Mouse (Mus musculus) intestine, embryonic 14.5 days (tissue): ENCODE data around the gene Smpx. TPM values are rescaled to one million over a fixed set of nuclear protein-coding genes. Genes with fewer than 3 reads are reported as not detected.

Experiments used
- ATAC-seq: fragments of 200-750 bp; cut with Nextera tagmentation; replicated peaks from 2 replicates; pipeline ENCODE4 v1.8.0; 2017; ENCODE audit warnings: low read depth, moderate number of reproducible peaks, moderate TSS enrichment, moderate library complexity; ENCODE audit not compliant: low FRiP score, low TSS enrichment
- DNase-seq: peaks from one replicate; pipeline ENCODE4 v3.0.0-alpha.2; 2018; ENCODE audit warnings: low spot score
- H3K27ac ChIP-seq: fragments of 300-500 bp; sonication (generic); 2 replicates; pipeline ENCODE4 v1.5.1; 2014; ENCODE audit warnings: low read depth, mild to moderate bottlenecking, control low read depth
- H3K27me3 ChIP-seq: fragments of 300-500 bp; sonication (generic); replicated peaks from 2 replicates; pipeline ENCODE4 v1.6.1; 2014; ENCODE audit warnings: low read length, control low read depth; ENCODE audit not compliant: control insufficient read depth, insufficient read depth
- H3K36me3 ChIP-seq: fragments of 300-500 bp; sonication (generic); 2 replicates; pipeline ENCODE4 v1.6.1; 2014; ENCODE audit warnings: low read length, control low read depth; ENCODE audit not compliant: control insufficient read depth, insufficient read depth
- H3K4me1 ChIP-seq: fragments of 300-500 bp; sonication (generic); replicated peaks from 2 replicates; pipeline ENCODE4 v1.6.1; 2014; ENCODE audit warnings: low read length, control low read depth, mixed read lengths; ENCODE audit not compliant: control insufficient read depth, insufficient read depth
- H3K4me2 ChIP-seq: fragments of 300-500 bp; sonication (generic); 2 replicates; pipeline ENCODE4 v1.6.1; 2014; ENCODE audit warnings: low read length
- H3K4me3 ChIP-seq: fragments of 300-500 bp; sonication (generic); 2 replicates; pipeline ENCODE4 v1.5.1; 2014; ENCODE audit warnings: low read depth, low read length, control low read depth, mixed read lengths
- H3K9ac ChIP-seq: fragments of 300-500 bp; sonication (generic); 2 replicates; pipeline ENCODE4 v1.6.1; 2014; ENCODE audit warnings: mild to moderate bottlenecking, low read length
- H3K9me3 ChIP-seq: fragments of 300-500 bp; sonication (generic); 2 replicates; pipeline ENCODE4 v1.6.1; 2016; ENCODE audit warnings: low read length, control low read depth; ENCODE audit not compliant: control insufficient read depth
- WGBS: fragments of 180-500 bp; shearing (Covaris S2); extraction: QIAGEN DNeasy Blood & Tissue Kit; methylation state at CpG from one replicate; pipeline ENCODE4 v1.1.7; 2014; 5-methylcytosine and 5-hydroxymethylcytosine counted together
- polyA plus RNA-seq: library from polyadenylated mRNA; unstranded; fragments of >200 nt; fragmentation: Nextera tagmentation; extraction: Ambion mirVana; gene quantifications from 2 replicates; pipeline ENCODE4 v1.2.1, GENCODE M21; 2014

Smpx gene
- polyA plus RNA-seq, result 0.45 and 0.65 TPM in 2 replicates

- DNase-seq (no peak), ATAC-seq (no peak)
- Histone ChIP-seq H3K27me3 (no peaks in the 10 kb centered on the region), H3K4me1 (no peaks in the 10 kb centered on the region), H3K36me3 (no peaks in the 10 kb centered on the region), H3K27ac (no peak within 1 kb of the TSS), H3K9ac (no peak within 1 kb of the TSS), H3K4me2 (no peak within 1 kb of the TSS), H3K9me3 (no peaks in the 10 kb centered on the region), H3K4me3 (no peak within 1 kb of the TSS)
- WGBS, result 61% methylated on average over 8 of the region's 8 CpGs
Measured at GRCm38 (mm10) chrX:157698862-157699261, at the start of gene Smpx. Gene Smpx (plus strand): TSS chrX:157698910.

- Histone ChIP-seq H3K36me3 (no peaks in the 10 kb centered on the region), H3K27me3 (no peaks in the 10 kb centered on the region), H3K9ac (no peak overlapping the region), H3K27ac (no peak overlapping the region), H3K4me1 (no peaks in the 10 kb centered on the region), H3K9me3 (no peaks in the 10 kb centered on the region), H3K4me3 (no peak overlapping the region), H3K4me2 (no peak overlapping the region)
- no peak for DNase-seq
- no peak for ATAC-seq
Measured at GRCm38 (mm10) chrX:157655047-157655446, 43.7 kb upstream of the Smpx start.

GRCm38 (mm10) chrX:157657356-157657755 lies 41.4 kb upstream of the Smpx start:
- ATAC-seq (no peak), DNase-seq (no peak)
- H3K4me2 ChIP-seq, result no peak overlapping the region
- H3K4me3 ChIP-seq, result no peak overlapping the region
- no peaks in the 10 kb centered on the region for H3K4me1 ChIP-seq
- H3K9ac ChIP-seq, result no peak overlapping the region
- no peaks in the 10 kb centered on the region for H3K36me3 ChIP-seq
- no peaks in the 10 kb centered on the region for H3K9me3 ChIP-seq
- no peak overlapping the region for H3K27ac ChIP-seq
- H3K27me3 ChIP-seq, result no peaks in the 10 kb centered on the region

- DNase-seq, result no peak
- H3K4me3 ChIP-seq, result no peak overlapping the region
- H3K4me2 ChIP-seq, result no peak overlapping the region
- no peaks in the 10 kb centered on the region for H3K27me3 ChIP-seq
- no peaks in the 10 kb centered on the region for H3K36me3 ChIP-seq
- H3K9ac ChIP-seq, result no peak overlapping the region
- 78% methylated on average over 2 of the region's 2 CpGs for WGBS
- H3K4me1 ChIP-seq, result no peaks in the 10 kb centered on the region
- no peaks in the 10 kb centered on the region for H3K9me3 ChIP-seq
- no peak overlapping the region for H3K27ac ChIP-seq
- ATAC-seq, result no peak
Measured at GRCm38 (mm10) chrX:157671820-157672219, 26.9 kb upstream of the Smpx start.

GRCm38 (mm10) chrX:157674667-157675350 lies 23.9 kb upstream of the Smpx start:
- DNase-seq, result no peak
- Histone ChIP-seq H3K27me3 (no peaks in the 10 kb centered on the region), H3K36me3 (no peaks in the 10 kb centered on the region), H3K9ac (no peak overlapping the region), H3K4me1 (no peaks in the 10 kb centered on the region), H3K4me2 (no peak overlapping the region), H3K27ac (no peak overlapping the region), H3K9me3 (no peaks in the 10 kb centered on the region), H3K4me3 (no peak overlapping the region)
- 76% methylated on average over 3 of the region's 3 CpGs for WGBS
- no peak for ATAC-seq

GRCm38 (mm10) chrX:157691186-157691585 lies 7.5 kb upstream of the Smpx start:
- no peaks in the 10 kb centered on the region for H3K36me3 ChIP-seq
- WGBS, result 66% methylated on average over 4 of the region's 4 CpGs
- H3K4me2 ChIP-seq, result no peak overlapping the region
- no peak overlapping the region for H3K27ac ChIP-seq
- ATAC-seq, result no peak
- H3K4me3 ChIP-seq, result no peak overlapping the region
- H3K9me3 ChIP-seq, result no peaks in the 10 kb centered on the region
- no peak for DNase-seq
- no peaks in the 10 kb centered on the region for H3K4me1 ChIP-seq
- no peak overlapping the region for H3K9ac ChIP-seq
- H3K27me3 ChIP-seq, result no peaks in the 10 kb centered on the region

GRCm38 (mm10) chrX:157697591-157698135 lies 1.0 kb upstream of the Smpx start:
- no peak overlapping the region for H3K9ac ChIP-seq
- no peak for ATAC-seq
- H3K27me3 ChIP-seq, result no peaks in the 10 kb centered on the region
- no peaks in the 10 kb centered on the region for H3K9me3 ChIP-seq
- DNase-seq, result no peak
- WGBS, result 72% methylated on average over 5 of the region's 5 CpGs
- no peak overlapping the region for H3K27ac ChIP-seq
- H3K36me3 ChIP-seq, result no peaks in the 10 kb centered on the region
- no peaks in the 10 kb centered on the region for H3K4me1 ChIP-seq
- H3K4me3 ChIP-seq, result no peak overlapping the region
- H3K4me2 ChIP-seq, result no peak overlapping the region

- Histone ChIP-seq H3K4me2 (no peak overlapping the region), H3K27ac (no peak overlapping the region), H3K4me3 (no peak overlapping the region), H3K4me1 (no peaks in the 10 kb centered on the region), H3K27me3 (no peaks in the 10 kb centered on the region), H3K9me3 (no peaks in the 10 kb centered on the region), H3K9ac (no peak overlapping the region), H3K36me3 (no peaks in the 10 kb centered on the region)
- no peak for ATAC-seq
- 76% methylated on average over 2 of the region's 2 CpGs for WGBS
- no peak for DNase-seq
Measured at GRCm38 (mm10) chrX:157707236-157707635, 8.5 kb downstream of the Smpx start.

- Histone ChIP-seq H3K36me3 (no peaks in the 10 kb centered on the region), H3K4me1 (no peaks in the 10 kb centered on the region), H3K4me3 (no peak overlapping the region), H3K9ac (no peak overlapping the region), H3K27ac (no peak overlapping the region), H3K4me2 (no peak overlapping the region), H3K9me3 (no peaks in the 10 kb centered on the region), H3K27me3 (no peaks in the 10 kb centered on the region)
- DNase-seq (no peak), ATAC-seq (no peak)
- 38% methylated on average over 4 of the region's 4 CpGs for WGBS
Measured at GRCm38 (mm10) chrX:157708616-157709280, 10.0 kb downstream of the Smpx start.
